9 mouse cellular contexts compared by ENCODE assay signal in genomic region chr1:132541824-132542599, GRCm38 (mm10). TPM values are rescaled to one million over a fixed set of nuclear protein-coding genes. Genes with fewer than 3 reads are reported as not detected.
DNase-seq lines count a peak whose midpoint lies in the region; ATAC-seq and TF ChIP-seq lines count a peak whose summit lies in the region.
"Had no signal": no experiment of that assay in that cellular context is flagged by ENCODE, and none has a peak within 500 bp of the region (broad histone marks: within the 10 kb centered on the region; RNA-seq: fewer than 3 reads in every experiment).

No protein-coding gene starts in this region.

- TF ChIP-seq POLR2A in kidney, adult 2 months (IDR thresholded peaks at IDR 0.05; ENCODE audit: low read depth, low read length): no peak

- 11% methylated on average over 5 of the region's 5 CpGs for WGBS in kidney, postnatal 0 days
- 21% methylated on average over 5 of the region's 5 CpGs for WGBS in kidney, adult 2 months
- 11% methylated on average over 5 of the region's 5 CpGs for WGBS in embryonic facial prominence, embryonic 13.5 days
- 25% methylated on average over 5 of the region's 5 CpGs for WGBS in intestine, embryonic 15.5 days
- WGBS in neural tube, embryonic 15.5 days: 12% methylated on average over 5 of the region's 5 CpGs

- no peak overlapping the region for H3K27ac ChIP-seq in kidney, postnatal 0 days
- no peak overlapping the region for H3K27ac ChIP-seq in kidney, adult 2 months (ENCODE audit: insufficient read depth, low read depth, low read length)
- no peak overlapping the region for H3K27ac ChIP-seq in embryonic facial prominence, embryonic 13.5 days
- no peak overlapping the region for H3K27ac ChIP-seq in intestine, embryonic 15.5 days
- H3K27ac ChIP-seq in neural tube, embryonic 15.5 days (replicated peaks): peak overlapping the region; percentile 84

- peak overlapping the region; percentile 41; the same call in 1 of the 2 replicates for H3K4me2 ChIP-seq in kidney, postnatal 0 days (ENCODE audit: low read length)
- peak overlapping the region; percentile 65 for H3K4me2 ChIP-seq in embryonic facial prominence, embryonic 13.5 days
- H3K4me2 ChIP-seq in intestine, embryonic 15.5 days (replicated peaks): peak overlapping the region; percentile 51
- peak overlapping the region; percentile 77 for H3K4me2 ChIP-seq in neural tube, embryonic 15.5 days

- peaks cover 7% of the 10 kb centered on the region; the same call in 1 of the 2 replicates for H3K4me1 ChIP-seq in kidney, postnatal 0 days (replicated peaks; ENCODE audit: insufficient read depth, low read length)
- H3K4me1 ChIP-seq in kidney, adult 2 months (ENCODE audit: control insufficient read depth, insufficient read depth, low read length): no peaks in the 10 kb centered on the region
- H3K4me1 ChIP-seq in embryonic facial prominence, embryonic 13.5 days: peaks cover 22% of the 10 kb centered on the region
- H3K4me1 ChIP-seq in intestine, embryonic 15.5 days (replicated peaks): peaks cover 24% of the 10 kb centered on the region
- peaks cover 39% of the 10 kb centered on the region for H3K4me1 ChIP-seq in neural tube, embryonic 15.5 days

- no peak for ATAC-seq in kidney, postnatal 0 days (replicated peaks; ENCODE audit: low FRiP score, low read depth)
- ATAC-seq in embryonic facial prominence, embryonic 13.5 days (ENCODE audit: insufficient number of reproducible peaks, insufficient read depth, low FRiP score, low TSS enrichment, low read depth): no peak
- ATAC-seq in intestine, embryonic 15.5 days: 0 out of 2 replicates have a peak, but pooled peaks have one; percentile 4
- 0 out of 2 replicates have a peak, but pooled peaks have one; percentile 12 for ATAC-seq in neural tube, embryonic 15.5 days (ENCODE audit: low FRiP score)

- no peak for TF ChIP-seq CTCF in kidney, postnatal 0 days (IDR thresholded peaks at IDR 0.05; ENCODE audit: low read depth)
- no peak for TF ChIP-seq CTCF in kidney, adult 2 months (conservative IDR thresholded peaks at IDR 0.05; ENCODE audit: insufficient read depth, insufficient read length, low read depth, low read length)

- no peaks in the 10 kb centered on the region for H3K9me3 ChIP-seq in kidney, postnatal 0 days (replicated peaks; ENCODE audit: low read length)
- no peaks in the 10 kb centered on the region for H3K9me3 ChIP-seq in embryonic facial prominence, embryonic 13.5 days
- no peaks in the 10 kb centered on the region for H3K9me3 ChIP-seq in intestine, embryonic 15.5 days
- H3K9me3 ChIP-seq in neural tube, embryonic 15.5 days (replicated peaks): no peaks in the 10 kb centered on the region
- H3K9me3 ChIP-seq: G1E had no signal

- H3K27me3 ChIP-seq in kidney, postnatal 0 days (ENCODE audit: insufficient read depth, low read length): peaks cover 26% of the 10 kb centered on the region
- 0 out of 2 replicates have a peak, but pooled peaks cover 2% of the 10 kb centered on the region for H3K27me3 ChIP-seq in kidney, adult 2 months (replicated peaks; ENCODE audit: control insufficient read depth, insufficient read depth, low read length)
- H3K27me3 ChIP-seq in embryonic facial prominence, embryonic 13.5 days: peaks cover 80% of the 10 kb centered on the region
- H3K27me3 ChIP-seq in intestine, embryonic 15.5 days (replicated peaks): peaks cover 26% of the 10 kb centered on the region
- 0 out of 2 replicates have a peak, but pooled peaks cover 3% of the 10 kb centered on the region for H3K27me3 ChIP-seq in neural tube, embryonic 15.5 days (replicated peaks)

- no peaks in the 10 kb centered on the region for H3K36me3 ChIP-seq in kidney, postnatal 0 days (ENCODE audit: insufficient read depth, low read length)
- no peaks in the 10 kb centered on the region for H3K36me3 ChIP-seq in kidney, adult 2 months (ENCODE audit: control insufficient read depth, insufficient read depth, low read length)
- H3K36me3 ChIP-seq in embryonic facial prominence, embryonic 13.5 days: no peaks in the 10 kb centered on the region
- H3K36me3 ChIP-seq in intestine, embryonic 15.5 days: no peaks in the 10 kb centered on the region
- H3K36me3 ChIP-seq in neural tube, embryonic 15.5 days: no peaks in the 10 kb centered on the region
- H3K36me3 ChIP-seq: G1E had no signal

- no peak overlapping the region for H3K9ac ChIP-seq in kidney, postnatal 0 days (ENCODE audit: low read depth, low read length)
- 0 out of 2 replicates have a peak overlapping the region, but pooled peaks have one; percentile 40 for H3K9ac ChIP-seq in embryonic facial prominence, embryonic 13.5 days
- H3K9ac ChIP-seq in intestine, embryonic 15.5 days: no peak overlapping the region
- peak overlapping the region; percentile 55 for H3K9ac ChIP-seq in neural tube, embryonic 15.5 days (replicated peaks)

- DNase-seq in kidney, postnatal 0 days (ENCODE audit: low spot score): no peak
- no peak for DNase-seq in kidney, adult 2 months
- DNase-seq in right cerebral cortex, postnatal 36 days (ENCODE audit: low spot score in 2 of 2): no peak
- no peak for DNase-seq in MN1 (ENCODE audit: low spot score)
- no peak for DNase-seq in thymus, adult 18-20 months

- no peak overlapping the region for H3K4me3 ChIP-seq in kidney, postnatal 0 days (replicated peaks; ENCODE audit: low read depth, low read length)
- H3K4me3 ChIP-seq in kidney, adult 2 months (ENCODE audit: insufficient read depth, low read depth, low read length): no peak overlapping the region
- peak overlapping the region; percentile 34 for H3K4me3 ChIP-seq in embryonic facial prominence, embryonic 13.5 days
- peak overlapping the region; percentile 10; the same call in 1 of the 2 replicates for H3K4me3 ChIP-seq in intestine, embryonic 15.5 days (replicated peaks)
- H3K4me3 ChIP-seq in neural tube, embryonic 15.5 days (replicated peaks): peak overlapping the region; percentile 50

RNA-seq across cellular contexts. Expression of gene Cntn2, which starts 1.0 kb away (rescaled TPM):
- 0.13 TPM in 2 replicates for polyA plus RNA-seq in kidney, postnatal 0 days (2015; fragmentation: Nextera tagmentation; extraction: Ambion mirVana)
- 0.03 and 0.11 TPM in 2 replicates for polyA plus RNA-seq in kidney, adult 2 months (2012; rRNA removed)
- polyA plus RNA-seq in embryonic facial prominence, embryonic 13.5 days (2015; fragmentation: Nextera tagmentation; extraction: Ambion mirVana): 2.9 and 4.4 TPM in 2 replicates
- polyA plus RNA-seq in intestine, embryonic 15.5 days (2015; fragmentation: Nextera tagmentation; extraction: Ambion mirVana): 0.29 and 0.33 TPM in 2 replicates
- 17.7 and 22.1 TPM in 2 replicates for polyA plus RNA-seq in neural tube, embryonic 15.5 days (2015; fragmentation: Nextera tagmentation; extraction: Ambion mirVana)
- polyA plus RNA-seq: G1E had no signal

RNA-seq across cellular contexts. Expression of gene Tmem81, which starts 36.0 kb away (rescaled TPM):
- polyA plus RNA-seq in kidney, postnatal 0 days (2015; fragmentation: Nextera tagmentation; extraction: Ambion mirVana): 0.99 and 1.3 TPM in 2 replicates
- 1.8 and 2.0 TPM in 2 replicates for polyA plus RNA-seq in kidney, adult 2 months (2012; rRNA removed)
- 1.8 and 2.4 TPM in 2 replicates for polyA plus RNA-seq in embryonic facial prominence, embryonic 13.5 days (2015; fragmentation: Nextera tagmentation; extraction: Ambion mirVana)
- 1.8 and 2.0 TPM in 2 replicates for polyA plus RNA-seq in intestine, embryonic 15.5 days (2015; fragmentation: Nextera tagmentation; extraction: Ambion mirVana)
- 0.70 and 0.73 TPM in 2 replicates for polyA plus RNA-seq in neural tube, embryonic 15.5 days (2015; fragmentation: Nextera tagmentation; extraction: Ambion mirVana)

Comparison
In these comparisons a context has a peak if more than half of its experiments do, and no peak if none do; other contexts are left out.
1. ATAC-seq: peak in intestine, embryonic 15.5 days (single experiment) and neural tube, embryonic 15.5 days (single experiment); none in kidney, postnatal 0 days (single experiment) and embryonic facial prominence, embryonic 13.5 days (single experiment).
2. H3K4me3 ChIP-seq: peak in embryonic facial prominence, embryonic 13.5 days (single experiment), intestine, embryonic 15.5 days (single experiment) and neural tube, embryonic 15.5 days (single experiment); none in kidney, postnatal 0 days (single experiment) and kidney, adult 2 months (single experiment).
3. H3K9ac ChIP-seq: peak in embryonic facial prominence, embryonic 13.5 days (single experiment) and neural tube, embryonic 15.5 days (single experiment); none in kidney, postnatal 0 days (single experiment) and intestine, embryonic 15.5 days (single experiment).
4. Peak in every context shown above with its lines, with median percentiles within 50 percentile points of each other: H3K4me2 ChIP-seq.